Mouse (Mus musculus) midbrain, embryonic 14.5 days (tissue): ENCODE measurements around the gene Tmem88b. TPM values are rescaled to one million over a fixed set of nuclear protein-coding genes. Genes with fewer than 3 reads are reported as not detected.

Experiments used
- ATAC-seq: fragments of 200-750 bp; cut with Nextera tagmentation; 2 replicates; pipeline ENCODE4 v1.8.0; 2017; ENCODE audit warnings: moderate number of reproducible peaks, moderate library complexity; ENCODE audit not compliant: low FRiP score, low TSS enrichment
- DNase-seq: peaks from one replicate; pipeline ENCODE4 v3.0.0-alpha.2; 2015
- H3K27ac ChIP-seq: fragments of 300-500 bp; sonication (generic); replicated peaks from 2 replicates; pipeline ENCODE4 v1.5.1; 2014; ENCODE audit warnings: mild to moderate bottlenecking, low read depth, low read length, moderate library complexity
- H3K27me3 ChIP-seq: fragments of 300-500 bp; sonication (generic); 2 replicates; pipeline ENCODE4 v1.6.1; 2014; ENCODE audit warnings: low read length, control low read depth, mixed read lengths; ENCODE audit not compliant: control insufficient read depth, insufficient read depth
- H3K36me3 ChIP-seq: fragments of 300-500 bp; sonication (generic); 2 replicates; pipeline ENCODE4 v1.6.1; 2014; ENCODE audit warnings: low read length, control low read depth; ENCODE audit not compliant: control insufficient read depth, insufficient read depth
- H3K4me1 ChIP-seq: fragments of 300-500 bp; sonication (generic); 2 replicates; pipeline ENCODE4 v1.6.1; 2014; ENCODE audit warnings: mild to moderate bottlenecking, antibody characterized with exemption, low read length, control low read depth; ENCODE audit not compliant: control insufficient read depth, insufficient read depth
- H3K4me2 ChIP-seq: fragments of 300-500 bp; sonication (generic); 2 replicates; pipeline ENCODE4 v1.6.1; 2014; ENCODE audit warnings: mild to moderate bottlenecking, low read length, moderate library complexity
- H3K4me3 ChIP-seq: fragments of 300-500 bp; sonication (generic); replicated peaks from 2 replicates; pipeline ENCODE4 v1.5.1; 2014; ENCODE audit warnings: low read depth, low read length
- H3K9ac ChIP-seq: fragments of 300-500 bp; sonication (generic); replicated peaks from 2 replicates; pipeline ENCODE4 v1.6.1; 2014; ENCODE audit warnings: mild to moderate bottlenecking, low read length, moderate library complexity
- H3K9me3 ChIP-seq: fragments of 300-500 bp; sonication (generic); 2 replicates; pipeline ENCODE4 v1.6.1; 2016; ENCODE audit warnings: low read length, control low read depth, mixed read lengths; ENCODE audit not compliant: control insufficient read depth
- WGBS: fragments of 180-500 bp; shearing (Covaris S2); extraction: QIAGEN DNeasy Blood & Tissue Kit; methylation state at CpG from one replicate; pipeline ENCODE4 v1.1.7; 2014; 5-methylcytosine and 5-hydroxymethylcytosine counted together
- polyA plus RNA-seq: library from polyadenylated mRNA; unstranded; fragments of >200 nt; fragmentation: Nextera tagmentation; extraction: Ambion mirVana; gene quantifications from 2 replicates; pipeline ENCODE4 v1.2.1, GENCODE M21; 2014

Gene Tmem88b
- polyA plus RNA-seq, 1 experiment from 2014 or later: 0.51 TPM

GRCm38 (mm10) chr4:155821025-155821424 is 35.4 kb upstream of the Tmem88b start:
- no peak overlapping the region for H3K27ac ChIP-seq
- H3K9ac ChIP-seq: no peak overlapping the region
- H3K27me3 ChIP-seq: no peaks in the 10 kb centered on the region
- ATAC-seq (no peak), DNase-seq (peak; percentile 46)
- H3K4me3 ChIP-seq: no peak overlapping the region
- no peaks in the 10 kb centered on the region for H3K9me3 ChIP-seq
- H3K4me1 ChIP-seq: no peaks in the 10 kb centered on the region
- 74% methylated on average over 7 of the region's 7 CpGs for WGBS
- no peak overlapping the region for H3K4me2 ChIP-seq
- H3K36me3 ChIP-seq: peaks cover 96% of the 10 kb centered on the region

- no peak for ATAC-seq
- WGBS: 79% methylated on average over 4 of the region's 4 CpGs
Measured at GRCm38 (mm10) chr4:155817533-155817932, 31.9 kb upstream of the Tmem88b start.

GRCm38 (mm10) chr4:155812665-155813181 is 27.0 kb upstream of the Tmem88b start:
- H3K36me3 ChIP-seq: peaks cover 76% of the 10 kb centered on the region
- WGBS: under 1% methylated on average over 47 of the region's 49 CpGs
- peak overlapping the region; percentile 99 for H3K9ac ChIP-seq
- peak overlapping the region; percentile 99 for H3K4me3 ChIP-seq
- no peaks in the 10 kb centered on the region for H3K9me3 ChIP-seq
- DNase-seq (peak; percentile 57), ATAC-seq (peak; percentile 11; the same call in 1 of the 2 replicates)
- H3K27ac ChIP-seq: peak overlapping the region; percentile 87
- H3K4me2 ChIP-seq: peak overlapping the region; percentile 96
- no peaks in the 10 kb centered on the region for H3K27me3 ChIP-seq
- peaks cover 18% of the 10 kb centered on the region for H3K4me1 ChIP-seq

More at GRCm38 (mm10) chr4:155817533-155817932, 31.9 kb upstream of the Tmem88b start:
- Histone ChIP-seq H3K27ac (no peak overlapping the region), H3K36me3 (peaks cover 89% of the 10 kb centered on the region), H3K27me3 (no peaks in the 10 kb centered on the region), H3K4me2 (no peak overlapping the region), H3K4me3 (no peak overlapping the region), H3K9me3 (no peaks in the 10 kb centered on the region), H3K4me1 (peaks cover 12% of the 10 kb centered on the region), H3K9ac (no peak overlapping the region)
- DNase-seq: no peak

- Histone ChIP-seq H3K4me3 (peak within 1 kb of the TSS; percentile 99), H3K27me3 (no peaks in the 10 kb centered on the region), H3K36me3 (peaks cover 75% of the 10 kb centered on the region), H3K9me3 (no peaks in the 10 kb centered on the region), H3K4me1 (peaks cover 18% of the 10 kb centered on the region), H3K4me2 (peak within 1 kb of the TSS; percentile 96), H3K27ac (peak within 1 kb of the TSS; percentile 87), H3K9ac (peak within 1 kb of the TSS; percentile 99)
- peak; percentile 99 for ATAC-seq
- DNase-seq: peak; percentile 98
- under 1% methylated on average over 60 of the region's 60 CpGs for WGBS
Measured at GRCm38 (mm10) chr4:155811929-155812664, 26.4 kb upstream of the Tmem88b start, which contains the start of gene Ccnl2. Ccnl2 (plus strand) TSS chr4:155812489.

- Histone ChIP-seq H3K36me3 (peaks cover 56% of the 10 kb centered on the region), H3K27ac (no peak overlapping the region), H3K9ac (no peak overlapping the region), H3K4me2 (no peak overlapping the region), H3K4me1 (peaks cover 16% of the 10 kb centered on the region; the same call in 1 of the 2 replicates), H3K27me3 (no peaks in the 10 kb centered on the region), H3K4me3 (no peak overlapping the region), H3K9me3 (no peaks in the 10 kb centered on the region)
- WGBS: 90% methylated on average over 3 of the region's 3 CpGs
- ATAC-seq: no peak
- DNase-seq: no peak
Measured at GRCm38 (mm10) chr4:155807841-155808240, 22.2 kb upstream of the Tmem88b start.

GRCm38 (mm10) chr4:155803340-155804041 is 17.8 kb upstream of the Tmem88b start:
- Histone ChIP-seq H3K9me3 (no peaks in the 10 kb centered on the region), H3K4me1 (peaks cover 11% of the 10 kb centered on the region; the same call in 1 of the 2 replicates), H3K27ac (peak overlapping the region; percentile 77; the same call in 1 of the 2 replicates), H3K27me3 (no peaks in the 10 kb centered on the region), H3K4me2 (peak overlapping the region; percentile 65), H3K4me3 (peak overlapping the region; percentile 95), H3K9ac (peak overlapping the region; percentile 79), H3K36me3 (peaks cover 30% of the 10 kb centered on the region)
- DNase-seq (peak; percentile 97), ATAC-seq (peak; percentile 96)
- under 1% methylated on average over 58 of the region's 58 CpGs for WGBS

GRCm38 (mm10) chr4:155802741-155803339 is 17.2 kb upstream of the Tmem88b start, which contains the start of gene Mrpl20:
Mrpl20 (plus strand) TSS chr4:155802878.
- Histone ChIP-seq H3K4me3 (peak within 1 kb of the TSS; percentile 95), H3K27me3 (no peaks in the 10 kb centered on the region), H3K4me2 (peak within 1 kb of the TSS; percentile 65), H3K9ac (peak within 1 kb of the TSS; percentile 79), H3K4me1 (peaks cover 11% of the 10 kb centered on the region; the same call in 1 of the 2 replicates), H3K36me3 (peaks cover 23% of the 10 kb centered on the region), H3K9me3 (no peaks in the 10 kb centered on the region), H3K27ac (peak within 1 kb of the TSS; percentile 77; the same call in 1 of the 2 replicates)
- WGBS: 7% methylated on average over 12 of the region's 12 CpGs
- ATAC-seq (no peak; the same call in 1 of the 2 replicates), DNase-seq (peak; percentile 27)

- Histone ChIP-seq H3K27me3 (no peaks in the 10 kb centered on the region), H3K27ac (no peak overlapping the region), H3K4me3 (no peak overlapping the region), H3K4me1 (peaks cover 11% of the 10 kb centered on the region; the same call in 1 of the 2 replicates), H3K9me3 (no peaks in the 10 kb centered on the region), H3K9ac (no peak overlapping the region), H3K4me2 (no peak overlapping the region), H3K36me3 (peaks cover 17% of the 10 kb centered on the region)
- ATAC-seq: no peak
- DNase-seq: no peak
- WGBS: 95% methylated on average over 1 of the region's 1 CpGs
Measured at GRCm38 (mm10) chr4:155802075-155802474, 16.4 kb upstream of the Tmem88b start.
